Mouse (Mus musculus) liver, embryonic 15.5 days (tissue): ENCODE measurements around the gene Cir1. TPM values are rescaled to one million over a fixed set of nuclear protein-coding genes. Genes with fewer than 3 reads are reported as not detected.
A peak's percentile ranks its signal among the peaks of the same experiment; 100 is the strongest.

Source experiments
- ATAC-seq: fragments of 200-750 bp; cut with Nextera tagmentation; 2 replicates; pipeline ENCODE4 v1.8.0; 2017; ENCODE audit warnings: moderate number of reproducible peaks, mild to moderate bottlenecking, moderate library complexity; ENCODE audit not compliant: insufficient read depth
- H3K27ac ChIP-seq: fragments of 300-500 bp; sonication (generic); replicated peaks from 2 replicates; pipeline ENCODE4 v1.5.1; 2015; ENCODE audit warnings: mild to moderate bottlenecking, inconsistent platforms
- H3K27me3 ChIP-seq: fragments of 300-500 bp; sonication (generic); 2 replicates; pipeline ENCODE4 v1.6.1; 2015; ENCODE audit warnings: mild to moderate bottlenecking, inconsistent platforms
- H3K36me3 ChIP-seq: fragments of 300-500 bp; sonication (generic); replicated peaks from 2 replicates; pipeline ENCODE4 v1.6.1; 2015; ENCODE audit warnings: moderate library complexity, mild to moderate bottlenecking, inconsistent platforms
- H3K4me1 ChIP-seq: fragments of 300-500 bp; sonication (generic); replicated peaks from 2 replicates; pipeline ENCODE4 v1.6.1; 2015; ENCODE audit warnings: inconsistent platforms
- H3K4me2 ChIP-seq: fragments of 300-500 bp; sonication (generic); 2 replicates; pipeline ENCODE4 v1.6.1; 2015; ENCODE audit warnings: moderate library complexity, mild to moderate bottlenecking, inconsistent platforms
- H3K4me3 ChIP-seq: fragments of 300-500 bp; sonication (generic); replicated peaks from 2 replicates; pipeline ENCODE4 v1.5.1; 2015; ENCODE audit warnings: mild to moderate bottlenecking, inconsistent platforms
- H3K9ac ChIP-seq: fragments of 300-500 bp; sonication (generic); 2 replicates; pipeline ENCODE4 v1.6.1; 2015; ENCODE audit warnings: moderate library complexity, mild to moderate bottlenecking, inconsistent platforms
- H3K9me3 ChIP-seq: fragments of 300-500 bp; sonication (generic); replicated peaks from 2 replicates; pipeline ENCODE4 v1.6.1; 2016; ENCODE audit warnings: inconsistent platforms
- WGBS: fragments of 180-500 bp; shearing (Covaris S2); methylation state at CpG from one replicate; pipeline ENCODE4 v1.1.7; 2015; ENCODE audit warnings: mixed read lengths; ENCODE audit not compliant: insufficient replicate concordance; 5-methylcytosine and 5-hydroxymethylcytosine counted together
- polyA plus RNA-seq: library from polyadenylated mRNA; unstranded; fragments of >200 nt; fragmentation: Nextera tagmentation; extraction: Ambion mirVana; gene quantifications from 2 replicates; pipeline ENCODE4 v1.2.1, GENCODE M21; 2015

Cir1 gene
- polyA plus RNA-seq, 1 experiment from 2014 or later, result 17.4 TPM

DNA sequence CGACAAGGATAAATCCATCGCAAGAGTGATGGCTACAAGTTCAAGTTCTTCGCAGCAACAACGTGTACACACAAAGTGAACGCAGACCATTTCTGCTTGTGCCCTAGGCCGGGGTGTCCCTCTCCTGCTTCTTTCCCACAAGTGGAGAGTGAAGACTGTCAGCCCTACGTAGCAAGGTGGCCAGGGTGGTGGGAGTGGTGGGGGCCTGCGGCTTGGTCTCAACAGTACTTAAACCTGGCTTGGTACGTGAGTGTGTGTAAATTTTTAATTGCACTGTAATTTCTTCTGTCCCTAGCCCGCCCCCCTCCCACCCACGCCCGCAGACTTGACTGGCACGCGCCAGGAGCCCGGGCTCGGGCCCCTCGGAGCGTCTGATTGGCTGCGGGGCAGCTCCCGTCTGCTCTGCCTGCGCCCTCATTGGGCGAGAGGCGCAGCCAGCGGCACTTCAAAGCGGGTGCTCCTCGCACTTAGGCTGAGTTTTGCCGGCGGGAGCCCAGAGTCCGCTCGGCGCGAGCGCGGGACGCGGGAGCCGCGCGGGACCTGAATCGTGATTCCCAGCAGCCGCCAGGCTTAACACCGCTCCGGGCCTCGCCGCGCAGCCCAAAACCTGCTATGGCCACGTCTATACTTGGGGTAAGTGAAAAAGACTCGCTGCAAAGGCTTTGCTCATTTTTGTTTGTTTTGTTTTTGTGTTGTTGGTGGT lies 40.9 kb downstream of the Cir1 start, which contains the start of gene Sp9:
Gene Sp9 (plus strand): TSS at position 467 of the 703 bp plus-strand sequence.
- WGBS, result under 1% methylated on average over 48 of the region's 48 CpGs
- no peak within 1 kb of the TSS for H3K9ac ChIP-seq
- H3K9me3 ChIP-seq, result no peaks in the 10 kb centered on the region
- peak within 1 kb of the TSS; percentile 42 for H3K4me3 ChIP-seq
- peaks cover 95% of the 10 kb centered on the region for H3K27me3 ChIP-seq
- peak within 1 kb of the TSS; percentile 66 for H3K4me2 ChIP-seq
- no peak within 1 kb of the TSS for H3K27ac ChIP-seq
- H3K36me3 ChIP-seq, result no peaks in the 10 kb centered on the region
- H3K4me1 ChIP-seq, result peaks cover 47% of the 10 kb centered on the region
- no peak; the same call in 1 of the 2 replicates for ATAC-seq

DNA sequence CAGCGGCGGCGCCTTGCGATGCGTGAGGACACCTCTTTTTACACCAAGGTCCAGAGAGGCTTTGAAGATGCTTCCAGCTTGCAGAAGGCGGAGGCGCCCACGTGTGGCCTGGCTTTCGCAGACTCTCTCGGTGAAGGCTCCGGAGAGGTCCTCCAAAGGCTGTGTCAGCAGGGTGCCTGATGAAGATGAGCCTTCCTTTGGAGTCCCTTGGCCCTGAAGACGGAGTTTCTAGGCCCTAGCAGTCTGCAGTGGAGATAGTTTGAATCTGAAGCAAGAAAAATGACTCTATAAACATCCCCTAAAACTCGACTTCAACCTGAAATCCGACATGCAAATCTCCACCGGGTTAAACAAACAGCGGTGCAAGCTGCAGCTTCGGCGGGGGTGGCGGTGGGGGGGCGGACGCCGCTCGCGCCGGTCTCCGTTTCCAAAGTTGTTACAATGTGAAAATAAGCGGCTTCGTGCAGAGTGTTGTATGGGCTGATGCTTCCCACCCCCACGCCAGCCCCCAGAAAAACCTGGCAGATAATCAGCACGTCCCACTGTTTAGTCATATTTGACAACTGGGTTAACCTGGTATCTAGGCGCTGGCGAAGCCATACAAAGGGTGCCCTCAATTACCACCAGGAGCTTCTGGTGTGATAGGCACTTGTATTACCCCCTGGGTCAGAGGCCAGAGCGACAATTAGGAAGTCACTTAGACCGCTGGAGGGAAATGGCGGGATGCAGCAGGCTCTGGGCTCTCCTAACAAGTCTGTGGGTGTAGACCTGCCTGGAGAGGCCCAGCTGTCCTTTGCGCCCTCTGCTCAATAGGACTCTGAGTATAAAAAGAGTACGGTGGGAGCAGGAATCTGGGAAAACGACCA lies 41.7 kb downstream of the Cir1 start:
- H3K4me3 ChIP-seq, result no peak overlapping the region
- H3K9ac ChIP-seq, result no peak overlapping the region
- H3K27me3 ChIP-seq, result peaks cover 95% of the 10 kb centered on the region
- H3K27ac ChIP-seq, result no peak overlapping the region
- ATAC-seq, result no peak
- no peaks in the 10 kb centered on the region for H3K9me3 ChIP-seq
- 1% methylated on average over 38 of the region's 38 CpGs for WGBS
- H3K4me2 ChIP-seq, result peak overlapping the region; percentile 11; the same call in 1 of the 2 replicates
- no peaks in the 10 kb centered on the region for H3K36me3 ChIP-seq
- H3K4me1 ChIP-seq, result peaks cover 47% of the 10 kb centered on the region

DNA sequence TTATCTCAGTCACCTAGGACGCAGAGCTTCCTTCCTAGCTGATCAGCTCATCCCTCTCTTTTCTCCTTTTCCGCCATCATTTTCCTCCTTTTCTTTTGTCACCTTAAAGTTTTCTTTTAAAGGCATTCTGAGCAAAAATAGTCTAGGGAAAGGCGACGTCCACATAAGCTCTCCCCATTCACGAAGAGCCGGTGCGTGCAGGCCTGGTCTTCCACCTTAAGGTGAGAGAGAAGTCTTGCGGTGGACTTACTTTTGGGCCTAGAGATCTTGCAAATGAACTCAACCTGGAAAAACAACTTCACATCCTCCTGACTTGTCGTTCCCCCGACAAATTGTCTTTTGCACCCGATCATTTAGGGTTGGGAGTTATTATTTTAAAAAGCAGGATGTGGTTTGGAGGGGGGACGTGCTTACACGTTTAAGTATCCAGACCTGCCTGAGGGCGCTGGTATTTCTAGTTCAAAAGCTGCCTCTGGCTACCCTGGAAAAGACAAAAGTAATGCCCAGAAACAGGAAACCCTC lies 42.4 kb downstream of the Cir1 start:
- Histone ChIP-seq H3K27me3 (peaks cover 97% of the 10 kb centered on the region), H3K4me3 (no peak overlapping the region), H3K9me3 (no peaks in the 10 kb centered on the region)

DNA sequence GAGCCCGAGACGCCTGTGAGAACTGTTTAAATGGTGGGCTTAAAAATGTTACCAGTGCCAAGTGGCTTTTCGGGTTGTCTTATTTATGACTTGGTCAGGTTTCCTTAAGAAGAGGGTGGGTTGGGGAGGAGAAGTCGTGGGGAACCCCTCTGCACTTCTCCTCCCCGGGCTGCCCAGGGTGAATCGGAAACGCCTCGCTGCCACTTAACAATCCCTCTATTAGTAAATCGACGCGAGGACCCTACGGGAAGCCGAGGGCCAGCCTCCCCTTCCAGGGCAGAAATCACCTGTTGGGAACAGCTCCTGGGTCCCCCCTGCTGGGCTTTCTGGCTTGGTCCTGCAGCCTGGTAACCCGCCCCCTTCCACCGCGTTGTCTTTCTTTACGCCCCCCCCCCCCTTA lies 42.8 kb downstream of the Cir1 start:
- Histone ChIP-seq H3K4me1 (peaks cover 45% of the 10 kb centered on the region), H3K36me3 (no peaks in the 10 kb centered on the region), H3K4me2 (no peak overlapping the region), H3K4me3 (no peak overlapping the region), H3K27ac (no peak overlapping the region), H3K27me3 (peaks cover 99% of the 10 kb centered on the region), H3K9me3 (no peaks in the 10 kb centered on the region), H3K9ac (no peak overlapping the region)
- ATAC-seq, result no peak
- under 1% methylated on average over 16 of the region's 17 CpGs for whole genome bisulfite sequencing

More for the DNA sequence above, 42.4 kb downstream of the Cir1 start:
- Histone ChIP-seq H3K36me3 (no peaks in the 10 kb centered on the region), H3K27ac (no peak overlapping the region), H3K4me2 (no peak overlapping the region), H3K9ac (no peak overlapping the region), H3K4me1 (peaks cover 47% of the 10 kb centered on the region)
- ATAC-seq, result no peak
- WGBS, result 2% methylated on average over 14 of the region's 14 CpGs

DNA sequence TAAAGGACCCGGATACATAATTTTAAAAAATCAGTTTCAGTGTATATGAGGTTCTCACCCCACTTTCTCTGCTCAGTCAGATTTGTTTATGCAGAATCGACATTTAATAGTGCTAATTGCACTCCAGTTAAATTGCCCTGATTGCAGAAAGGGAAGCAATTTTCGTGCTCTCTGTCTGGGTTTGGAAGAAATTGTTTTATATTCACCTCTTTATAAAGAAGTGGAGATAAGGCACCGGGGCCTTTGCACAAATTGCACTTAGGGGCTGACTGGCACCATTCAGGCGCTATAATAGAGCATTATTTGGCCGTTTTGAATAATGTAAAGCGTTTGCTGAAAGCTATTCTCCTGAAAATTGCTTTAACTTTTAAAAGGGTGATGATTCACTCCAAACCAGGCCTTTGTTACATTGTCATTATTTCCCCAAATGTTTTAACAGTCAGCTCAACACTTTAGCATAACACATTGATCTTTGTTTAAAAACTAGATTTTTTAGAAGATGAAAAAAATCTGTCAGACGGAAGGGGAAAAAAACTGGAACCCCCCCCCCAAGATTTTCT lies 43.6 kb downstream of the Cir1 start:
- no peak overlapping the region for H3K27ac ChIP-seq
- peaks cover 99% of the 10 kb centered on the region for H3K27me3 ChIP-seq
- H3K36me3 ChIP-seq, result no peaks in the 10 kb centered on the region
- ATAC-seq, result no peak
- no peak overlapping the region for H3K4me2 ChIP-seq
- peaks cover 42% of the 10 kb centered on the region for H3K4me1 ChIP-seq
- no peak overlapping the region for H3K4me3 ChIP-seq
- no peak overlapping the region for H3K9ac ChIP-seq
- H3K9me3 ChIP-seq, result no peaks in the 10 kb centered on the region
- WGBS, result 7% methylated on average over 8 of the region's 8 CpGs

DNA sequence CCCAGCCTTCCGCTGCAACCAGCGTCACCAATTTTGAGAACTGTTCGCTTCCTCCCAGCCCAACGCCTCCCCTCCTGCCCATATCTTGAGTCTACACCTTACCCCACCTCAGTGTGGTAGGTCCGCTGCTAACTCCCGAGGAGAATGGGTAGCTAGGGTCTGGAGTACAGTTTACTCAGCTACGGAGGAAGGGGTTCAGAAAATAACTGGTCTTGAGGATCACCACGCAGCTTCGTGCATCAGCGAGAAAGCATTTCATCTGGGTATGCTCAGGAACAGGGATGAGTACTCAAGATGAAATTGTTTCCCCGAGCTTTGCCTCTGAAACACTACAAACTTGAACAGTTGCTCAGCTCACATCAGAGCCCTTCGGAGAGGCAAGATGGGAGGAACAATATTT lies 44.2 kb downstream of the Cir1 start:
- Histone ChIP-seq H3K9ac (no peak overlapping the region), H3K4me2 (no peak overlapping the region)
- 1% methylated on average over 12 of the region's 12 CpGs for WGBS

DNA sequence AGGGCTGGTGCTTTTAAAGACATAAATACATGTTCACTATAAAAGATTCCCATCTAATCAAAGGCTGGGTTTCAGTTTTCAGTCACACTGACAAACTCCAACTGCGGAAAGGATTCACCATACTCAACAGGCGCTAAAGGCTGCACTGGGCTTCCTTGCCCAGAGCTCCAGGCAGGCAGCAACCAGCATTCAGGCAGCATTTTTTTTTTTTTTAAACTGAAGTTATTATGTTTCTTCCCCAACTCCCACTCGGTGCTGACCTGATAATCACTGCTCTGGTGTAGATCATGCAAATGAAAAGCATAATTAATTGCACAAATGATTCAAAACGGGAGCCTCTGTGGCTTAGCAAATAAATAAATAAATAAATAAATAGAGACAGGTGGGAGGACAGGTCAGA lies 44.7 kb downstream of the Cir1 start:
- H3K9me3 ChIP-seq, result no peaks in the 10 kb centered on the region
- no peak overlapping the region for H3K4me3 ChIP-seq
- H3K4me1 ChIP-seq, result peaks cover 39% of the 10 kb centered on the region
- no peak overlapping the region for H3K9ac ChIP-seq
- no peak for ATAC-seq
- no peak overlapping the region for H3K4me2 ChIP-seq
- peaks cover 99% of the 10 kb centered on the region for H3K27me3 ChIP-seq
- WGBS, result 6% methylated on average over 4 of the region's 4 CpGs
- H3K36me3 ChIP-seq, result no peaks in the 10 kb centered on the region
- no peak overlapping the region for H3K27ac ChIP-seq

More for the DNA sequence above, 44.2 kb downstream of the Cir1 start:
- Histone ChIP-seq H3K4me3 (no peak overlapping the region), H3K4me1 (peaks cover 42% of the 10 kb centered on the region), H3K27ac (no peak overlapping the region), H3K27me3 (peaks cover 99% of the 10 kb centered on the region), H3K36me3 (no peaks in the 10 kb centered on the region), H3K9me3 (no peaks in the 10 kb centered on the region)
- no peak for ATAC-seq

DNA sequence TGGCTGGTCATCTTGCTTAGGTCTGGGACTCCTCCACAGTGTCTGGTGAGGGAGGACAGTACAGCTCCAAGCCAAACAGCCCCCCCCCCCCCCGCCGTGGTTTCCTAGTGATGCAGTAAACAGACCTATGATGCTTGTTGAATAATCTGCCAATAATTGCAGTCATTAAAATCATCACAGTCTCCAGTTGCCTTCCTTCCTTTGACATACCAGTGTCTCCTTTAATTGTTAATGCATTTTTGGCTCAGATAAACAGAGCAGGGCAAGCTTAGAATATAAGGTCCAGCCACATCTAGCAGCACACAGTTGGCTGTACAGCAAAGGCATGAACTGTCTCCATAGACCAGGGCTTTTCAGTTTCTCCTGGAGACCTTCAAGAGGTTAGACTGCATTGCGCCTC lies 45.3 kb downstream of the Cir1 start:
- Histone ChIP-seq H3K9ac (no peak overlapping the region), H3K9me3 (no peaks in the 10 kb centered on the region), H3K36me3 (no peaks in the 10 kb centered on the region), H3K4me2 (no peak overlapping the region), H3K27ac (no peak overlapping the region), H3K27me3 (peaks cover 99% of the 10 kb centered on the region), H3K4me1 (peaks cover 33% of the 10 kb centered on the region), H3K4me3 (no peak overlapping the region)
- no peak for ATAC-seq
- WGBS, result 16% methylated on average over 3 of the region's 3 CpGs

DNA sequence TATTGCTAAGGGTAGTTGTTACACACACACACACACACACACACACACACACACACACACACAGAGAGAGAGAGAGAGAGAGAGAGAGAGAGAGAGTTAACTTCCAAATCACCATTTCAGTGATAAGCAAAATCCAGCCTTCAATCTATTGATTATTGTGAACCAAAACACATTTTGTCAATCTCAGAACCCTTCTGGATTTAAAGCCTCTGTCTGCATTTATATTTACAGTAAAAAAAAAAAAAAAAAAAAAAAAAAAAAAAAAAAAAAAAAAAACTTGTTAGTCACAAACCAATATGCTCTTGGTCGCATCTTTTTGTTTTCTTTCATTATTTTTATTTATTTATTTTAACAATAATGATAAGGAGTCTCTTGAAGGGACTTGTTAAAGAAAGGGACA lies 45.9 kb downstream of the Cir1 start:
- Histone ChIP-seq H3K4me2 (no peak overlapping the region), H3K4me3 (no peak overlapping the region)
- WGBS, result 28% methylated on average over 1 of the region's 1 CpGs

DNA sequence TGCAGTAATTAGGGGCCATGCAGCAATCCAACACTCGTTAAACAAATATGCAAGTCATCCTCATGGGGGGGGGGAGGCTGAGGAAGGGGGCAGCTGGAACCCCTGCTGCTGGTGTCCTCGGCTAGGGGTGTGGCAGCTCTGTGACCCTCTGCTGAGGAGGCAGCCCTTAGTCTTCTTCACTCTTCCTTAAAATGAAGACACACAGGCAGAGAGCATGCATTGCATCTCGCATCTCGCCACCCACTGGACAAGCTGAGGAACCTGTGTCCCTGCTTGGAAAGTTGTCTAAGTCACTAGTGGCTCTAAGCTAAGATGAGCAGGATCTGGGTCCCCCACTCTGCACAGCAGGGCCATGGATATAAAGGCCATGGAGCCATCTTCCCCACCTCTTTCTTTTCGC lies 46.5 kb downstream of the Cir1 start:
- Histone ChIP-seq H3K4me3 (no peak overlapping the region), H3K27ac (no peak overlapping the region), H3K27me3 (peaks cover 97% of the 10 kb centered on the region), H3K9me3 (no peaks in the 10 kb centered on the region), H3K9ac (no peak overlapping the region), H3K4me1 (peaks cover 22% of the 10 kb centered on the region), H3K4me2 (no peak overlapping the region), H3K36me3 (no peaks in the 10 kb centered on the region)
- no peak for ATAC-seq
- WGBS, result 6% methylated on average over 5 of the region's 5 CpGs

More for the DNA sequence above, 45.9 kb downstream of the Cir1 start:
- peaks cover 28% of the 10 kb centered on the region for H3K4me1 ChIP-seq
- H3K9me3 ChIP-seq, result no peaks in the 10 kb centered on the region
- H3K9ac ChIP-seq, result no peak overlapping the region
- H3K27ac ChIP-seq, result no peak overlapping the region
- H3K27me3 ChIP-seq, result peaks cover 99% of the 10 kb centered on the region
- no peaks in the 10 kb centered on the region for H3K36me3 ChIP-seq
- no peak for ATAC-seq
